Mouse (Mus musculus) spleen, adult 2 months (tissue): Measurements from ENCODE around the gene Cd248.

Experiments
- CTCF ChIP-seq: fragments of 200-500 bp; IDR thresholded peaks from 2 replicates; pipeline ENCODE4 v1.5.1; 2011; ENCODE audit warnings: mild to moderate bottlenecking, inconsistent platforms; ENCODE audit not compliant: insufficient read depth, insufficient read length, insufficient replicate concordance; ENCODE audit errors: extremely low read depth
- POLR2A ChIP-seq: fragments of 200-500 bp; IDR thresholded peaks from 2 replicates; pipeline ENCODE4 v1.6.1; 2011; ENCODE audit warnings: low read depth, low read length, inconsistent platforms

DNA sequence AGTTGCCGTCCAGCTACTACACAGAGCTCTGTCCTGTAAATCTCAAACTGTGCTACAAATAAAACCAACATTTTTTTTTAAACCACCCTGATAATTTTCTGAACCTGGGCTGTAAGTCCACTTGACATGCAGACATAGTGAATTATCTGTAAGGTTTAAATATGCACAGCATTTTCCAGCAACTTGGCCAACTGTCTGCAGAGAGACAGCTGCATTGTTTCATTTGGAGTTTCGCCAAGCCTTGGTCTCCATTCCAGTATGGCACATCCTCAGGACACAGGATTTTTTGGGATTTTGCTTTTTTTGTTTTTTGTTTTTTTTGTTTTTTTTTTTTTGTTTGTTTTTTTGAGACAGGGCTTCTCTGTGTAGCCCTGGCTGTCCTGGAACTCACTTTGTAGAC is 46.5 kb upstream of the Cd248 start:
- TF ChIP-seq CTCF, result no peak
- no peak for TF ChIP-seq POLR2A
